Mouse (Mus musculus) left cerebral cortex, postnatal 4 days (tissue): ENCODE measurements at regions not wholly inside any gene's neighbourhood (a gene's known extent, or its start where the extent isn't known, plus 50 kb on each side); places are given as distances from the start of the nearest gene placed in this dataset.

ENCODE experiments used
- DNase-seq: peaks from one replicate; pipeline ENCODE4 v3.0.0-alpha.2; 2022
- intact Hi-C: fragments of 180-260 bp; cut with DNase I; formaldehyde crosslinking; loops from one replicate; pipeline ENCODE4 v1.15.1; 2025

DNA sequence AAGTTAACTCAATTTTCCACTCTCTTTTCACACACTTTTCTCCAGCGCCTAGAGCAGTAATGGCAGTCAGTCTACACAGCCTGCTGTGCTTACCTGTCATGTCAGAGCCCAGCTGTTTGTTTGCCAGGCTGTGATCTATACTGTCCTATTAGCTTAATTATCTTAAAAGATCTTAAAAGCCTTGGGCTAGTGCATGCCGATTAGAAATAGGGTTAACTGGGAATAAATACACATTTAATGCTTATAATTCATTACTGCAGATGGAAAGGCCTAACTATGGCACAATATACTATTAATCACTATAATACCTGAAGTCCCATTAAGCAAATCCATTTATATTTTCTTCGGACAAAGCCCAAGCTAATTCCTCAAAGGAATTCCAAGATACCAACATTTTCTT lies 523.6 kb upstream of the Adamts16 start:
- intact Hi-C loops = no loop called here
- no peak for DNase-seq

DNA sequence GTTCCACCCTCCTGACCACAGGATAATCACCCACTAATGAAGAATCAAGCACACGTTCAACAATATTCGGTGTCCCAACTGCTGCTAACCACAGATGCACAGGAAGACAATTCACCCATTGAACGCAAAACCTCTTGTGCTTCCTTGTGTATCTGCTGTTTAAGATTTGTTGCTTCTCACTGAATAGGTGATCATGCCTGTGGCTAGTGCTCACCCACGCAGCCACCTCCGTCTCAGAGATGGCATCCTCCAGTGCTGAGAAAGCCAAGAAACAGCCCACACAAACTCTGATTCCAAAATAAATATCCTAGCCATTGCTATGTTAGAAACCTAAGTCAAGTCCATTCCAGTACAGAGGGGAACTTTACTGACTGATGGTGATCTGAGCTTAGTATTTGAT lies 520.7 kb upstream of the Adamts16 start:
- intact Hi-C loops = no loop called here

DNA sequence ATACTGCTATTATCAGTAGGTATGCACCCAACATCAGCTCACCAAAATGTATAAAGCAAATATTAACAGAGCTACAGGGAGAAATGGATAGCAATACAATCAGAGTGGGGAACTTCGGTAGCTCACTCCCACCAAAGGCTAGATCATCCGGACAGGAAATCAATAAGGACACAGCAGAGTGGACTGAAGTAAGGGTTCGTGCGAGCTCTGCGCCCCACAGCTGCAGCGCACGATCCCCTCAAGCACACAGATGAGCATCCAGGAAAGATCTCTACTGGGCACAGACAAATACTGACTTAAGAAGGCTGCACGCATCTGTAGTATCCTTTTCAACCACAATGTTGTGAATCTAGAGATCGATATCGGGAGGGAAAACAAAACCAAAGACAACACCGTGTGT lies 517.5 kb upstream of the Adamts16 start:
- intact Hi-C loops = no loop called here
- no peak for DNase-seq

More for the DNA sequence above, 520.7 kb upstream of the Adamts16 start:
- no peak for DNase-seq

DNA sequence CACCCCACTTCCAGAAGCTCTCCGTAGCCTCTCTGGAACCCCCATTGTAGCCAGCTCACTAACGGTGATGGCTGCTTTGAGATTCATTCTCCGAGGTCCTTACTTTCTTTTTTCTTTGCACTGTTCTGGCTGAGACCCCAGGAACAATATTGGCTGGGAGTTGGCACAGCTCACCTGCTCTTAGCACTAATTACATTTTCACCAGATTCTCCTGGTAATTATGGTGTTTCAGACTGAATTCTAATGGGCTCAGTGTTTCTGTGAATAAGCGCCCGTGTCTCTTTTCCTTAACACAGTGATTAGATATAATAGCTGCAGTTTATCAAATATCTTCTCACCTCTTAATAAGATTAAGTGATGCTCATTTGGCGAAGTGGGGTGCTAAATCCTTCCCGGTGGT lies 509.2 kb upstream of the Adamts16 start:
- DNase-seq = no peak
- intact Hi-C loops = no loop called here

DNA sequence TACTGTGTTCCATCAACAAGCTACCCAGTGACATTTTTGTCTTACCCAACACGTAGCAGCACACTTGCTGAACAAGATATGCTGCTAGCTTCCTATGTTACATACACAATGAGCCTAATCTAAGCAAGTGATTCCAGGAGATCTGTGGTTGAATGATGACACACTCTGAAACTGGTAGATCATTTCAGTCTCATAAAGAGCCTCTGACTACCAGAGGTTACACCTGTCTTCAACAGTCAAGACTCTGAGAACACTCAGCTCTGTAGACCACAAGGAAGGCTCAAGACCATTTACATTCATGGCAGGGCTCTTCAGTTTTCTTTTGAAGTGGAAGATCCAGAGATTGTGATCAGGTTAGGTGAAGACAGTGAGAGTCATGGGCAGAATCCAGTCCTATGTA lies 501.3 kb upstream of the Adamts16 start:
- no peak for DNase-seq

DNA sequence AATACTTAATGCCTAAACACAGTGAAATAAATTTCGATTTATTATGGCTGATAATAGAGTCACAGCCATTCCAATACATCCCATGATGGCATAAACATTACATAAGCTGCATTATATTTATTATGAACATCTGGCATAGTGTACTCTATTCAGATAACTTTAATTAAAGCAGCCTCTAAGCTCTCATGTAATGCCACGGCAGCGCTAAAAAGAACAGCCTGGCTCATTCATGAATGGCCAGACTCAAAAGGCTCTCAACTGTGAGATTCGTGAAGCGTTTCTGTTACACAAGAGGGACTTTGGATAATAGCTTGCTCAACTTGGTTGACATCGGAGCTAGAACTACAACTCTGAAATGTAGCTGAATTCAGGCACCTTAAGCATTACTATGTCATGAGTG lies 497.1 kb upstream of the Adamts16 start:
- intact Hi-C loops = no loop called here
- no peak for DNase-seq

More for the DNA sequence above, 501.3 kb upstream of the Adamts16 start:
- intact Hi-C loops = no loop called here

DNA sequence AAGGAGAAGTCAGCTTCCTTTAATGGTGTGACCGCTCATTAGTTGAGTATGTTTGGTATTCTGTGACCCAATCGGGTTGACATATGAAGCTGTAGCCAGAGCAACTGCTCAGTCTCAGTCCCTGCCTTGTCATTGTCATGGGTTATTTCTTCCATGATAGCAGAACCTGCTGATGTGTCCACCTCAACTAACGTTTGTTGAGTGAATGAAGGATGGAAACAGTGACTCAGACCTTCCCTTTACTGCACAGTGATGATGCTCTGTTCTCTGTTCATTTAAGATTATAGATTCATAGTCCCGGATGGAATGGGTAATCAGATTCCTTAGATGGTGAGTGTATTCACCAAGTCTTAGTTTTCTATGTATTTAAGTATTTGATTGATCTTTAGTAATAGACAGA lies 493.3 kb upstream of the Adamts16 start:
- no peak for DNase-seq
- intact Hi-C loops = no loop called here

DNA sequence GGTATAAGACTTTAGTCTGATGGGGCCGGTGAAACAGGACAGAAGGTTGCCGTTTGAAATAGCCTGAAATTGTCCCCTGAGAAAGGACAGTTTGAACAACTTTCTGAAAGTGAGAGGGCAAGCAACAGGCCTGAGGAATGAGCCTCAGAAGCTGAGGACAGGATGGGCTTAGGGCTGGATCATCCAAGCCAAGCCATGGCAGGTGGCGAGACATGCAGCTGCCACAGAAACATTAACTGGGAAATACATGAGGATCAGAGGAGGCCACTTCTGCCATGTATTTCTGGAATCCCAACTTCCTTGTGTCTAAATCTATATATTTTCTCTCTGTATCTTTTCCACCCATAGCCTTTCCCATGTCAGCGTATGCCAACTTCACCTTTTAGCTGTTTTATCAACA lies 491.5 kb upstream of the Adamts16 start:
- no peak for DNase-seq
- intact Hi-C loops = no loop called here

DNA sequence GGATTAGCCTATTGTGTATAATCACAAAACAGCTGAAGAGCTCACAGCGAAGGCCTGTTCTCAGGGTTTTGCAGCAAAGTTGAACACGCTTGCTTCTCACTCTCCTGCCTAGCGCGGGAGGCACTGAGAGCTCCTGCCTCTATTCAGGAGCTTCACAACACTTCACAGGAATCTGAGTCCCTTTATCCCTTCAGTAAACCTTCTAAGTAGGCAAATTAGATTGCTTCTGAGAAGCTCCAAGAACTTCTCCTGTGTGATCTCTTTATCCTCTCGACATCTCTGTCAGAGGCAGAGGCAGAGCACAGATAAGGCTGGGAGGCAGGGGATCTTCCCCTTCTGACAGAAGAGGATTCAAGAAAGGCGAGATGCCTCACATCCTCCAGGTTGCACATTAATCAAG lies 488.7 kb upstream of the Adamts16 start:
- DNase-seq = no peak
- intact Hi-C loops = no loop called here

DNA sequence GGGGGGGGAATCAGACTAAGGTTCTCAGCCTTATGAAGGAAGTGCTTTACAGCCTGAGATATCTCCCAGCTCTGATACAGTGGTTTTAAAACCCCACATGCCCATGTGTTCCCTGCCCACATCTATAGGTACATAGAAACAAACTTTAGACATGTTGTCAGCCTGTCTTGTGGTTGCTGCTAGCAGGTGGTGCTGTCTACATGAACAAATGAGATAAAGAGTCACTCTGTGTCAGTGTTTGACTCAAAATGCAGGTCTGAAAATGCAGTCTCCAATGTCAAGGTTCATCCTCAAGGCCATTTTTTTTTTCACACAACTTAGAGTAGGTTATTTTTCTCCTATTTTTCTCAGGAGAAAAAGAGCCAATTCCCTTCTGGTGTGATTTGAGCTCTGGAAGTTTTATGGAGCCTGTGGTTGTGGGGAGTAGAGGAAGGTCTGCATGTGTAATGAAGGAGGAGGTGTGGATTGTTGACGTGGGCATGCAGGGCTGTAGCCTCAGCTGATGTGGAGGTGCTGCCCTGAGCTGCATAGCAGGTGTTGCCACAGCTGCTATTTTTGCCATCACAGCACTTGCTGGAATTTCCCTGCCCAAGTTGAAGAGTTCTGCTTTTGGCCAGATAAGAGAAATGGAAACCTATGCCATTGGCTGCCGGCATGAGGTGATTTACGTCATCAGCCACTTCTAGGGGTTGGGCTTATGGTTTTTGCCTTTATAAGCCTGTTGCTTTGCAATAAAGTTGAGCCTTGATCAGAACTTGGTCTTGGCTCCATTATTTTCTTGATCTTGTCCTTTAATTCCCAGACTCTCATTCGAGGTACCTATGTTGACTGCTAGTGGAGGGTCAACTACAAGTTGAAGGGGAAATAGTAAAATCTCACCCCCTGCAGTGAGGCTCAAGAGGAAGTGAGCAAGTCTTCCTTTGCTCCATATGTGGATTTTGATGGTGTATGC lies 486.5 kb upstream of the Adamts16 start:
- intact Hi-C loops = no loop called here
- no peak for DNase-seq

DNA sequence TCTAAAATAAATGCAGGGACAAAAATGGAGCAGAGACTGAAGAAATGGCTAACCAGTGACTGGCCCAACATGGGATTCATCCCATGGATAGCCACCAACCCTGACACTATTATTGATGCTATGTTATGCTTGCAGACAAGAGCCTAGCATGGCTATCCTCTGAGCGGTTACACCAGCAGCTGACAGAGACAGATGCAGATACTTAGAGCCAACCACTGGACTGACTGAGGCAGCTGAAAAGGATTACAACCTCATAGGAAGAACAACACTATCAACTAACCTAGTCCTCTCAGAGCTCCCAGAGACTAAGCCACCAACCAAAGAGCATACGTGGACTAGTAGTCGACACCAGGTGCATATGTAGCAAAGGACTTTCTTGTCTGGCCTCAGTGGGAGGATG lies 478.9 kb upstream of the Adamts16 start:
- intact Hi-C loops = no loop called here

DNA sequence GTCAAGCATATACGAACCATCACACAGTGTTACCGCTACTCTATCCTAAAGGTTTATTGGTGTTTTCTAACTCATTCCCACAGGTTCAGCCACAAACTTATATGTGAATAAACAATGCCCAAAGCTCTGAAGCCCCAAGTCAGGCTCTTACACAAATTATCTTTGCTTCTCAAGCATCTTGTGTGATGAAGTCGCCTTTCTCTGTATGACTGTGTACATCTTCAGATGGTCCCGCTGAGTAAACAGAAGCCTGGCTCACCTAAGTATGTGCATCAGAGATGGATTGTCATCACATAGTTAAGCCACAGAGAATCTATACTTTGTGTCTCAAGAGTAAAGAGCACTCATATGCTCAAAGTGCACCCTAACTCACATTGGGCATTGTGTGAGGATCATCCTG lies 462.3 kb upstream of the Adamts16 start:
- intact Hi-C loops = no loop called here
- DNase-seq = no peak

More for the DNA sequence above, 478.9 kb upstream of the Adamts16 start:
- DNase-seq = no peak

DNA sequence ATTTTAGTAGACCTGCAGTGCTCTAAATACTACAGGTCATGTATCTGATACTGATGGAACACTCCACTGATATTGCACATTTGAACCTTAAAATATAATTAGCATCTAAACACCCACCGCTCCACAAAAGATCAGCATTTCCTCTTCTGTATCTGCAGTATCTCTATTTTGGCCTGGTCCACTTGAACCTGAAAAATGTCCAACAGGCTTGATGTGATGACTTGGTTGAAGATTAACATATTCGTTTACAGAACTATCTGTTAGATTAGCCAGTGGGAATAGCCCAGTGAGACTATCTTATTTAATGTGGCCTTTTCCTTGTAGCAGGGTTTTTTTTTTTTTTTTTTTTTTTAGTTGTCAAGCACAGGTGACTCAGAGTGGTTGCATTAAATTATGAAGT lies 434.4 kb upstream of the Adamts16 start:
- intact Hi-C loops = no loop called here
- no peak for DNase-seq

DNA sequence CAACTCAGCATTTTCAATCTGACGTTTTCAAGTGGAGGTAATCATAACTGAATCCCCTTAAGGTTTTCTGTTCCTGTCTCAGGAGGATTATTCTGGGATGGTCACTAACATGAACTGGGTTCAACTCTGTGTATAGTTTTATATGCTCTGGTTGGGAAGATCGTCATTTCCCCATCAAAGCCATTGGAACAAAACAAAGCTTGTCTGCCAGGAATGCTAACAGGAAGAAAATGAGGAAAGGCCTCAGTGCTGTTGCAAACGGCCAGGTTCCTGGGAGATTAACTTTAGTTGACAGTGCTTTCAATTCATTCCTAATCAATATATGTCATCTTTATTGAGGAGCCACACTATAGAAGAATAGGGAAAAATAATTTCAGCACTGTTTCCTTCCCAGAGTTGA lies 432.5 kb upstream of the Adamts16 start:
- DNase-seq = no peak
- intact Hi-C loops = no loop called here

DNA sequence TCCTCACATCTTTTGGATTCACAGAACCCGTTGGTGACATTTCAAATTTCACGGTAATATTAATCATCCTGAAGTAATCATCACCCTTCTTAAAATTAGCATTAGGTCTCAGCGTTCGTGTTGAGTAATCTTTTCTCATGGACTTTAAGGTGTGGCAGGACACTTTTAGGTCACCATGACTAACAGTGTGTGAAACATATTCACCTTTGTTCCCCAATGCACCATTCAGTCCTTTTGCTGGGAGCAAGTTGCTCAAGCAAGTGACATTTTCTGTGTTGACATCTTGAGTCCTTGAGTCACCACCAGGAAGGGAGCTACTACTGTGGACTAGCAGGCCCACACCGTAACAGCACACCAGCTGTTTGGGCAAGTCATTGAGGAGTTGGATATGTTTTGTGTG lies 431.9 kb upstream of the Adamts16 start:
- intact Hi-C loops = no loop called here
- no peak for DNase-seq

DNA sequence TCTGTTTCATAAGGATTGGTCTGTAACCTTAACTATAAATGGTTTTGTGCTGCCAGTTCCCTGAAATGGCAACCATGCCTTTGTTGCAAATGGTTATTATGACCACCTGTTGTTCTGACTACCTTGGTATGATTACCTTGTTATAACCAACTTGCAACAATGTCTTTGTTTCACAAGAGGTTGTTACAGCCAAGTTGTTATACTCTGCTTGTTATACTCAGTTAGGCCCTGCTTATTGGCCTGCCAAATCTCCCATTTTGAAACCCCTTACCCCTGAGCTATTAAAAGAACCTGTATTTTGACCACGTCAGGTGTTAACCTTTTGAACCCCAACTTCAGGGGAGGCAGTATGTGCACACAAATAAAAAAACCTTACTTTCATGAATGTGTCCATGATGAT lies 431.5 kb upstream of the Adamts16 start:
- DNase-seq = no peak

DNA sequence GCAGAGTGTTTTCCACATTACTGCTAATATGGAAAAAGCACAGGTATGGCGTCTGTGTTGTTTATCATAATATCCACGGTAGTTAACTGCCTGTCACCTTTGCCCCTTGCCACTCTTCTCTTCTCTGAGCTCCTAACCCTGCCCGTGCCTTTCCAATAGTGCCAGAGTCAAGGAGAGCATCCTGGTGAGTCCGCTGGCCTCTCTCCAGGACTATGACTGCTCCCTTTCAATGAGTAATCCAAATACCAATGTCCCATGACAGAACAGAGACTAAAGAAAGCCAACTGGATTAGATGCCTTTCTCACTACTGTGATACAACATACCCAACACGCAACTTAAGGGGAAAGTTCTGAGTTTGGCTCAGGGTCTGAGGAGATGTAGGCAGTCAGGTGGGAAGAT lies 430.8 kb upstream of the Adamts16 start:
- no peak for DNase-seq
- intact Hi-C loops = no loop called here

More for the DNA sequence above, 431.5 kb upstream of the Adamts16 start:
- intact Hi-C loops = no loop called here

DNA sequence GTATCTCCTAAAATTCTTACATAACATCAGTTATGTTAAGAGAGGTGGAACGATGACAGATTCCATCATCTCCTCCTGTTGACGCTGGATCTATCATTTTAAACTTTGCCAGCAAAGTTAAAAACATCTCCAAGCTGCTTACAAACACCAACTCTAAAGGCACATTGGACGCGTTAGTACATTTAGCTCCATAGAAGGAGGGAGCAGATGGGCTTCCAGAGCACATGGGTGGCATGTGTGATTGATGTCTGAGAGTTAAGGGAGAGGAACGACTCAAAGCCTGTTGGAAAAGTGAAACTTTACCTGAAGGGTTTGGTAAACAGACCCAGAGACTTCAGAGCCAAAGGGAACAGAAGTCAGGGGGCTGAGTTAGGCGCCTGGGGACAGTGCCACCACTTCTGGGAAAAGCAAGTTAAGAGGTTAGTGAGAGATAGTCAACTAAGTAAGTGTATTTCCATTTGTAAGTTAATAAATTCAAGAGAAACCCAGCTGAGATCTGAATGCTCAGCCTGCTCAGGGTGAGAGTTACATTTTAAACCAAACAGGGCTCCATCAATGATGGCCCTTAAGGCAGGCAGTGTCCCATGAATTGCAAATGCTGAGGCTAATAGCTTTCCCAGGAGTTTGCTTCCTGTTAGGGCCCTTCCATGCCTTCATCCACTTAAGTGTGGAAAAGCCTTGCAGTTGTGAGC lies 430.3 kb upstream of the Adamts16 start:
- DNase-seq = no peak
- intact Hi-C loops = no loop called here

DNA sequence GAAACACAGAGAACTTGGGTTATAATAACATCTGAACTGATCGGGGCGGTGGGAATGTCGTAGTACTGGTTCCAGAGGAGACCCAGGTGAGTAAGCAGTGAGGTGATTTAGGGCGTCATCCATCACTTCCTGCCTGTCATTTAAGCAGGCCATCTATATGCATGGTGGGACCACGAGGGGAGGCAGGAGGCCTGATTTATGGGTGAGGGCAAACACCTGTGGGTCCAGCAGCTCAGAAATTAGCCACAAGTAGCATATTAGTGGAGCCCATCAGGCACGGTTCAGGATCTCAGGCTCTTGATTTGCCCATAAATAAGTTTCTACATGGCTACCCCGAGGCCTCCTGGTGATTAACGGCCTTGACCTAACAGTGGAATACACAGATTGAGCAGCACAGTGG lies 428.8 kb upstream of the Adamts16 start:
- DNase-seq = no peak
- intact Hi-C loops = no loop called here

DNA sequence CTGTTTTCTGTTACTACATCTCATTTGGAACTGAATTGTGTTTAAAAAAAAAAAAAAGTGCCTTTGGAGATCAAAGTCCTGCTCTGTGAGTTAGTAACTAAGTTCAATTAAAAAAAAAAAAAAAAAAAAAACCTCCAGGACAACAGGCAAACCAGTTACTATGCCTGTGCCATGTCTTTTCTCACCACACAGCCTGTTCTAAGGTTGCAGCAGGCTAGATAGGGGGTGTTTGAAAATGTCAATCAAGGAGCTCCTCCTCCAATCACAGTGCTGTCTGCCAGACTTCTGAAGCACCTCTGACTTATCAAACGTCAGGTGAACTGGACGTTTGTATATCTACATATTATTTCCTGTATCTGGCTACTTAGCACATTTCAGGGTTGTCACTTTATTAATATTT lies 427.9 kb upstream of the Adamts16 start:
- intact Hi-C loops = no loop called here
- DNase-seq = no peak

DNA sequence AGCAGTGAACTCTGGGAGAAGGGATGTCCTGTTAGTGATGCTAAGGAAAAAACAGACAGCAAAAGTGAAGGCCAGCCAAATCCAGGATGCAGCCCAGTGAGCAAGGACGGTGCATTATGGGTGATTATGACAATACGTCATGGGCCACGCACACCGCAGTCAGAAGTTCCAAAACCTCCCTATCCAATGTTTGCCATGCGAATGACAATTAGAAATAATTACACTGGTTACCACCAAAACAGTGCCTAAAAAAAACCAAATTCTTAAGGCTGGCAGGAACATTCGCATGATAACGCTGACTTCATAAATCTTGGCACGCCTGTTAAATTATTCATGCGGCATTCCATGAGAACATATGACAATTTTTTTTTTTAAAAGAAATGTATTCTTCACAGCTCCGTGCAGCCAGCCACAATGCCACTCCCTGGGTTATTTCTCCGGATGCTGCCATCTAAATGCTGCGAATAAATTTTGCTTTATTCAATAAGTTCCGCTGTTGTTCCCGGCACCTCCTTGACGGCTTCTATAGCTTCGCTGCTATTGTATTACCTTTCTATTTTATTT lies 421.8 kb upstream of the Adamts16 start:
- no peak for DNase-seq
- intact Hi-C loops = no loop called here
